Comparison of ENCODE assay signal across 19 mouse cellular contexts in genomic region chr10:119447392-119447914, GRCm38 (mm10). TPM values are rescaled to one million over a fixed set of nuclear protein-coding genes. Genes with fewer than 3 reads are reported as not detected.
DNase-seq lines count a peak whose midpoint lies in the region; ATAC-seq and TF ChIP-seq lines count a peak whose summit lies in the region.
"Had no signal": no experiment of that assay in that cellular context is flagged by ENCODE, and none has a peak within 500 bp of the region (broad histone marks: within the 10 kb centered on the region; RNA-seq: fewer than 3 reads in every experiment).

No protein-coding gene starts in this region.

- ATAC-seq in lung, postnatal 0 days, result peak; percentile 28; the same call in 1 of the 2 replicates
- no peak for ATAC-seq in hindbrain, embryonic 13.5 days (ENCODE audit: low FRiP score)
- no peak for ATAC-seq in heart, embryonic 12.5 days (ENCODE audit: insufficient number of reproducible peaks, low FRiP score)
- ATAC-seq: forebrain, embryonic 14.5 days; midbrain, embryonic 15.5 days had no signal

- TF ChIP-seq POLR2A in heart, adult 2 months (IDR thresholded peaks at IDR 0.05; ENCODE audit: insufficient read depth, low read depth, low read length), result no peak
- no peak for TF ChIP-seq POLR2A in lung, adult 2 months (IDR thresholded peaks at IDR 0.05; ENCODE audit: borderline replicate concordance, extremely low read depth, low read depth, low read length)

- intact Hi-C loops in heart, adult 2 months (cut with DNase I), result no loop called here

- peak; percentile 42 for DNase-seq in heart, embryonic 10.5 days (ENCODE audit: low spot score)
- no peak for DNase-seq in heart, adult 2 months
- no peak for DNase-seq in lung, postnatal 0 days (ENCODE audit: low spot score)
- DNase-seq in lung, adult 2 months, result no peak
- DNase-seq in kidney, postnatal 25 days, result peak; percentile 43 to 73
- DNase-seq in layer of hippocampus, postnatal 14 days (ENCODE audit: low spot score in 2 of 2), result no peak
- DNase-seq: adrenal gland, adult 8-10 months; cerebellum, adult 11 months; cerebellum, postnatal 25 days; thymus, postnatal 36 days had no signal

- no peak overlapping the region for H3K4me2 ChIP-seq in lung, postnatal 0 days (replicated peaks; ENCODE audit: low read depth, low read length)
- H3K4me2 ChIP-seq in hindbrain, embryonic 13.5 days, result no peak overlapping the region
- H3K4me2 ChIP-seq in heart, embryonic 12.5 days, result no peak overlapping the region
- H3K4me2 ChIP-seq: hindbrain, embryonic 12.5 days; midbrain, embryonic 15.5 days had no signal

- no peak for TF ChIP-seq EP300 in heart, adult 2 months (IDR thresholded peaks at IDR 0.05; ENCODE audit: insufficient read depth, low read depth, low read length)
- no peak for TF ChIP-seq EP300 in lung, postnatal 0 days (IDR thresholded peaks at IDR 0.05)

- no peaks in the 10 kb centered on the region for H3K9me3 ChIP-seq in heart, embryonic 10.5 days
- no peaks in the 10 kb centered on the region for H3K9me3 ChIP-seq in lung, postnatal 0 days (ENCODE audit: low read length)
- no peaks in the 10 kb centered on the region for H3K9me3 ChIP-seq in hindbrain, embryonic 13.5 days
- no peaks in the 10 kb centered on the region for H3K9me3 ChIP-seq in heart, embryonic 12.5 days (replicated peaks)
- H3K9me3 ChIP-seq: hindbrain, embryonic 12.5 days; midbrain, embryonic 15.5 days had no signal

- no peaks in the 10 kb centered on the region for H3K79me2 ChIP-seq in heart, adult 2 months (replicated peaks; ENCODE audit: control insufficient read depth, insufficient read depth, low read length)

- H3K27me3 ChIP-seq in heart, embryonic 10.5 days (ENCODE audit: insufficient read depth, poor library complexity, severe bottlenecking), result peaks cover 3% of the 10 kb centered on the region; the same call in 1 of the 2 replicates
- no peaks in the 10 kb centered on the region for H3K27me3 ChIP-seq in heart, adult 2 months (ENCODE audit: control insufficient read depth, insufficient read depth, low read length)
- H3K27me3 ChIP-seq in lung, postnatal 0 days (replicated peaks; ENCODE audit: insufficient read depth, low read length), result no peaks in the 10 kb centered on the region
- no peaks in the 10 kb centered on the region for H3K27me3 ChIP-seq in hindbrain, embryonic 13.5 days
- H3K27me3 ChIP-seq in heart, embryonic 12.5 days (replicated peaks), result 0 out of 2 replicates have a peak, but pooled peaks cover 5% of the 10 kb centered on the region
- H3K27me3 ChIP-seq: midbrain, embryonic 15.5 days had no signal

- TF ChIP-seq CTCF in heart, adult 2 months (IDR thresholded peaks at IDR 0.05), result no peak
- TF ChIP-seq CTCF in lung, postnatal 0 days (IDR thresholded peaks at IDR 0.05), result no peak
- TF ChIP-seq CTCF in lung, adult 2 months (IDR thresholded peaks at IDR 0.05; ENCODE audit: insufficient read depth, low read length), result no peak

- no peak overlapping the region for H3K27ac ChIP-seq in heart, embryonic 10.5 days
- no peak overlapping the region for H3K27ac ChIP-seq in heart, adult 2 months
- no peak overlapping the region for H3K27ac ChIP-seq in lung, postnatal 0 days (ENCODE audit: low read length)
- no peak overlapping the region for H3K27ac ChIP-seq in hindbrain, embryonic 13.5 days
- no peak overlapping the region for H3K27ac ChIP-seq in heart, embryonic 12.5 days (ENCODE audit: poor library complexity, severe bottlenecking)
- H3K27ac ChIP-seq: hindbrain, embryonic 12.5 days; midbrain, embryonic 15.5 days had no signal

- H3K4me1 ChIP-seq in heart, embryonic 10.5 days, result peaks cover 4% of the 10 kb centered on the region
- no peaks in the 10 kb centered on the region for H3K4me1 ChIP-seq in heart, adult 2 months (ENCODE audit: control insufficient read depth, insufficient read depth, low read length)
- H3K4me1 ChIP-seq in lung, postnatal 0 days (ENCODE audit: insufficient read depth, low read depth, low read length), result no peaks in the 10 kb centered on the region
- no peaks in the 10 kb centered on the region for H3K4me1 ChIP-seq in lung, adult 2 months (ENCODE audit: control insufficient read depth, insufficient read depth, low read length)
- peaks cover 1% of the 10 kb centered on the region; the same call in 1 of the 2 replicates for H3K4me1 ChIP-seq in hindbrain, embryonic 13.5 days (replicated peaks)
- no peaks in the 10 kb centered on the region for H3K4me1 ChIP-seq in heart, embryonic 12.5 days (replicated peaks)
- H3K4me1 ChIP-seq: hindbrain, embryonic 12.5 days; midbrain, embryonic 15.5 days had no signal

- H3K9ac ChIP-seq in heart, adult 2 months (ENCODE audit: low read depth, low read length), result no peak overlapping the region
- H3K9ac ChIP-seq in lung, postnatal 0 days (replicated peaks; ENCODE audit: low read depth), result no peak overlapping the region
- no peak overlapping the region for H3K9ac ChIP-seq in hindbrain, embryonic 13.5 days
- H3K9ac ChIP-seq in heart, embryonic 12.5 days, result no peak overlapping the region
- H3K9ac ChIP-seq: hindbrain, embryonic 12.5 days; midbrain, embryonic 15.5 days had no signal

- 81% methylated on average over 14 of the region's 14 CpGs for WGBS in heart, embryonic 10.5 days
- WGBS in heart, adult 2 months, result 83% methylated on average over 14 of the region's 14 CpGs
- 59% methylated on average over 14 of the region's 14 CpGs for WGBS in lung, postnatal 0 days
- WGBS in lung, adult 2 months, result 65% methylated on average over 14 of the region's 14 CpGs
- WGBS in hindbrain, embryonic 13.5 days, result 85% methylated on average over 14 of the region's 14 CpGs
- WGBS in heart, embryonic 12.5 days, result 80% methylated on average over 14 of the region's 14 CpGs

- no peak overlapping the region for H3K4me3 ChIP-seq in heart, embryonic 10.5 days
- H3K4me3 ChIP-seq in heart, adult 2 months, result no peak overlapping the region
- no peak overlapping the region for H3K4me3 ChIP-seq in lung, postnatal 0 days (ENCODE audit: low read depth, low read length)
- no peak overlapping the region for H3K4me3 ChIP-seq in lung, adult 2 months (replicated peaks; ENCODE audit: extremely low read depth, low read depth, low read length)
- no peak overlapping the region for H3K4me3 ChIP-seq in hindbrain, embryonic 13.5 days
- H3K4me3 ChIP-seq in heart, embryonic 12.5 days, result no peak overlapping the region
- H3K4me3 ChIP-seq: hindbrain, embryonic 12.5 days; megakaryocyte, embryonic 14.5 days; midbrain, embryonic 15.5 days had no signal

- no peaks in the 10 kb centered on the region for H3K36me3 ChIP-seq in heart, embryonic 10.5 days
- H3K36me3 ChIP-seq in heart, adult 2 months (ENCODE audit: control insufficient read depth, insufficient read depth, low read length), result no peaks in the 10 kb centered on the region
- H3K36me3 ChIP-seq in lung, postnatal 0 days (ENCODE audit: insufficient read depth, low read length), result no peaks in the 10 kb centered on the region
- H3K36me3 ChIP-seq in hindbrain, embryonic 13.5 days, result no peaks in the 10 kb centered on the region
- H3K36me3 ChIP-seq in heart, embryonic 12.5 days, result no peaks in the 10 kb centered on the region
- H3K36me3 ChIP-seq: hindbrain, embryonic 12.5 days; midbrain, embryonic 15.5 days had no signal

RNA-seq across cellular contexts. Expression of gene Grip1, which starts 6.2 kb away (rescaled TPM):
- 2.7 and 4.4 TPM in 2 replicates for polyA plus RNA-seq in heart, embryonic 10.5 days (2016; fragmentation: Nextera tagmentation; extraction: Ambion mirVana)
- under 1 TPM; 0.42 to 0.45 TPM for total RNA-seq in heart, adult 2 months (2021)
- polyA plus RNA-seq in heart, adult 2 months (2012; rRNA removed), result 0.29 and 0.31 TPM in 2 replicates
- polyA plus RNA-seq in lung, postnatal 0 days (2015; fragmentation: Nextera tagmentation; extraction: Ambion mirVana), result 0.87 and 1.2 TPM in 2 replicates
- 1.0 and 1.3 TPM in 2 replicates for polyA plus RNA-seq in lung, adult 2 months (2012; rRNA removed)
- 16.3 and 17.7 TPM in 2 replicates for polyA plus RNA-seq in hindbrain, embryonic 13.5 days (2015; fragmentation: Nextera tagmentation; extraction: Ambion mirVana)
- total RNA-seq in layer of hippocampus, postnatal 14 days (2021), result 10 to 100 TPM; 40.2 to 40.3 TPM
- 3.1 and 3.9 TPM in 2 replicates for polyA plus RNA-seq in heart, embryonic 12.5 days (2016; fragmentation: Nextera tagmentation; extraction: Ambion mirVana)
- total RNA-seq: granulocyte monocyte progenitor cell, adult 5-6 weeks; MEL; neutrophil, adult 5-6 weeks had no signal

Comparison
In these comparisons a context has a peak if more than half of its experiments do, and no peak if none do; other contexts are left out.
1. DNase-seq: peak in heart, embryonic 10.5 days (single experiment) and kidney, postnatal 25 days (2 of 2); none in heart, adult 2 months (0 of 2), lung, postnatal 0 days (single experiment), lung, adult 2 months (single experiment) and layer of hippocampus, postnatal 14 days (0 of 2).